Mouse (Mus musculus) layer of hippocampus, adult 18-20 months (tissue): ENCODE measurements around the gene Serpina1c. TPM values are rescaled to one million over a fixed set of nuclear protein-coding genes. Genes with fewer than 3 reads are reported as not detected.
"Not testable (repeated sequence)": the region's sequence is repeated elsewhere in the genome, so short reads cannot be mapped to it uniquely, and the experiment has no call there.

Experiments
- DNase-seq, 2 experiments: peaks; one replicate each; pipeline ENCODE4 v3.0.0; 2022; ENCODE audit warnings: low spot score in 2 of 2
- long read RNA-seq: library from polyadenylated mRNA; stranded (forward); transcript quantifications from one replicate; pipeline ENCODE4 v2.0.0, GENCODE M21; 2021
- total RNA-seq, 2 experiments: library from RNA; stranded (reverse); gene quantifications; 2 replicates each; pipeline ENCODE4 v1.2.3; 2021

The Serpina1c gene
- not detected for total RNA-seq
- long read RNA-seq = 0 reads

- DNase-seq = not testable (repeated sequence)
These were observed at the start of gene Serpina1c for GRCm38 (mm10) chr12:103904837-103905340. Gene Serpina1c, minus strand, starts transcription at chr12:103904887.

- DNase-seq = not testable (repeated sequence)
These were observed 48.3 kb upstream of the Serpina1c start for GRCm38 (mm10) chr12:103952972-103953371.

- DNase-seq = no peak
These were observed 41.6 kb upstream of the Serpina1c start for GRCm38 (mm10) chr12:103946243-103946642.

- DNase-seq = not testable (repeated sequence)
These were observed 4.5 kb upstream of the Serpina1c start for GRCm38 (mm10) chr12:103909181-103909580.

- not testable (repeated sequence) for DNase-seq
These were observed 3.1 kb upstream of the Serpina1c start for GRCm38 (mm10) chr12:103907746-103908145.

GRCm38 (mm10) chr12:103901929-103902328 lies 2.8 kb downstream of the Serpina1c start:
- not testable (repeated sequence) for DNase-seq

GRCm38 (mm10) chr12:103866873-103867272 lies 37.8 kb downstream of the Serpina1c start:
- not testable (repeated sequence) for DNase-seq

- DNase-seq = not testable (repeated sequence)
These were observed 41.3 kb downstream of the Serpina1c start, which contains the start of gene Serpina1a for GRCm38 (mm10) chr12:103863101-103863974. Gene Serpina1a, minus strand, starts transcription at chr12:103863562.

- no peak for DNase-seq
These were observed 43.7 kb downstream of the Serpina1c start for GRCm38 (mm10) chr12:103860976-103861375.

- DNase-seq = not testable (repeated sequence)
These were observed 44.1 kb downstream of the Serpina1c start for GRCm38 (mm10) chr12:103860571-103860970.

GRCm38 (mm10) chr12:103859584-103859983 lies 45.1 kb downstream of the Serpina1c start:
- DNase-seq = not testable (repeated sequence)

- not testable (repeated sequence) for DNase-seq
These were observed 51.7 kb downstream of the Serpina1c start for GRCm38 (mm10) chr12:103853032-103853431.

Other genes with a start within 250 kb of the Serpina1c start
- not detected for gene Serpina6, start 247.7 kb downstream of the Serpina1c start, total RNA-seq
- gene Serpina16, start 228.7 kb downstream of the Serpina1c start, total RNA-seq = not detected
- not detected for gene Serpina1f, start 209.4 kb downstream of the Serpina1c start, total RNA-seq
- gene Serpina1d, start 131.3 kb downstream of the Serpina1c start, total RNA-seq = not detected
- not detected for gene Serpina1b, start 74.5 kb downstream of the Serpina1c start, total RNA-seq
- gene Serpina1a, start 41.3 kb downstream of the Serpina1c start, total RNA-seq = not detected
- gene Serpina1e, start 54.1 kb upstream of the Serpina1c start, total RNA-seq = not detected
- not detected for gene Serpina11, start 85.1 kb upstream of the Serpina1c start, total RNA-seq
- under 1 TPM in 1 of 2 experiments, not detected in 1; 0.32 TPM for gene Serpina9, start 108.9 kb upstream of the Serpina1c start, total RNA-seq
- gene Serpina12, start 139.6 kb upstream of the Serpina1c start, total RNA-seq = not detected
- not detected for gene Serpina5, start 196.2 kb upstream of the Serpina1c start, total RNA-seq
- gene Serpina3a, start 207.8 kb upstream of the Serpina1c start, total RNA-seq = not detected
- gene Serpina3b, start 223.1 kb upstream of the Serpina1c start, total RNA-seq = not detected
- under 1 TPM; 0.20 to 0.37 TPM for gene Serpina3c, start 249.0 kb upstream of the Serpina1c start, total RNA-seq